Mouse (Mus musculus) liver, adult (tissue): Measurements from ENCODE around the gene Notch2.

ENCODE experiments used
- GATA4 ChIP-seq: IDR thresholded peaks from 2 replicates; pipeline ENCODE4 v1.6.1; 2014; ENCODE audit warnings: mild to moderate bottlenecking, low read length; ENCODE audit not compliant: insufficient replicate concordance

Notch2 gene

DNA sequence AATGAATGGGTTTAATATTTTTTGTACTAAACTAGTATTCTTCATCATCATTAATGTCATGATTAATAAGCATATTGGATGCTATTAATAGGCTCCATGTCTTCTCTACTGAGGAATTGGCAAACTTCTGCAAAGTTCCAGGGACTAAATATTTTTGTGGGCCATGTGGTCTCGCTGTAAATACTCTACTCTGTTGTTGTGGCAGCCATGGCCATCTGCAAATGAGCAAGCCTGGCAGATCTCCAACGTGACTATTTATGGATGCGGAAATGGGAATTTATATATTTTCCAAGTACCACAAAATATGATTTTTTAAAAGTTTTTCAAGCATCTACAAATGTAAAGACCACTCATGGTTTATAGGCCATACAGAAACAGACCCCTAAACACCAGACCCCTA lies 54.1 kb downstream of the Notch2 start:
- TF ChIP-seq GATA4: no peak

GRCm38 (mm10) chr3:98067852-98068491 lies 54.6 kb downstream of the Notch2 start:
- no peak for TF ChIP-seq GATA4

DNA sequence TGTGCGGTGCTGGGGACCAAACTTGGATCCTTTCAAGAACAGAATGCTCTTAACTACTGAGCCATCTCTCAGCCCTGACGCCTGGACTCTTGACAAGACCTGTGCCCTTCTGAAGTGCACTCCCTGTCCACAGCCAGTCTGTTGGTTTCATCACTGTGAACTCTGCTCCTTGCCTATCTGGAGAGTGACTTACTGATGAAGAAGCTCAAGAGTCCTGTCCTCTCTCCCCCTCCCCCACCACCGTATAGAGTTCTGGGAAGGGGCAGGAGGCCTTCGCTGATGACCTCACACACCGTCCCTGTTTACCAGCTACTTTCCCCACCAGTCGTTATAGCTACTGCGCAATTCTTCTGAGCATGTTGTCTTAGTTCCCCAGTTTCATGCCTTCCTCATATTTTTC lies 55.8 kb downstream of the Notch2 start:
- TF ChIP-seq GATA4: peak; percentile 66

- TF ChIP-seq GATA4: no peak
These were observed 56.5 kb downstream of the Notch2 start for GRCm38 (mm10) chr3:98069856-98070255.

DNA sequence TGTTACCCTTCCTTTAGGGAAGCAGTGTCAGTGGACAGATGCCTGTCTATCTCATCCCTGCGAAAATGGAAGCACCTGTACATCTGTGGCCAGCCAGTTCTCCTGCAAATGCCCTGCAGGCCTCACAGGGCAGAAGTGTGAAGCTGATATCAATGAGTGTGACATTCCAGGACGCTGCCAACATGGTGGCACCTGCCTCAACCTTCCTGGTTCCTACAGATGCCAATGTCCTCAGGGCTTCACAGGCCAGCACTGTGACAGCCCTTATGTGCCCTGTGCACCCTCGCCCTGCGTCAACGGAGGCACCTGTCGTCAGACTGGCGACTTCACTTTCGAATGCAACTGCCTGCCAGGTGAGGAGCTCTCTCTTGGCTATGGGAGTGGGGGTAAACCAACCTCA lies 59.2 kb downstream of the Notch2 start:
- TF ChIP-seq GATA4: no peak

GRCm38 (mm10) chr3:98073545-98073944 lies 60.2 kb downstream of the Notch2 start:
- TF ChIP-seq GATA4: no peak

DNA sequence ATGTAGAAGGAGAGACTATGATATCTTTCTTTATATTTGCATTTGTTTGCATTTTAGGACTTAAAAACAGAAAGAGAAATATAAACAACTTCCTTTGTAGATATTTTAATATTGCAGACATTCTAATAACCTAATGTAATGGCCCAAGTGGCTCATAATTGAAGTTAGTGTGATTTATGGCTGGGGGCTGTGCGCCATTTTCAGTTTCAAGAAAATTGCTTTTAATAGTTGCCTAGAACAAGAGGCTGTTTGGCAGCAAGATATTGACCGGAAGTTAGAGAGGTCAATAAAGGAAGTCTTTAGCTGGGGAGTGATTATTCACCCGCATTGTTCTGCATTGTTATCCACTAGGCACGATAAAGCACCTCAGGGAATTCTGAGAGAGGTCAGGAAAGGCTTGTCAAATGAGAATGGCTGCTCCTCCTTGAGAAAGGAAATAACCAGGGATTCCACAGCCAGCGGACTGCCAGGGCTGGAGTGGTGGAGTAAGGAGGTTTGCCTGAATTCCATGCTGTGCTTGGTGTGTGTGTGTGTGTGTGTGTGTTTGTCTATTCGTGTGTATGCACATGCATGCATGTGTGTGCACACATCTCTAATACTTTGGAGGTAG lies 61.4 kb downstream of the Notch2 start:
- peak; percentile 68; the same call in 1 of the 2 replicates for TF ChIP-seq GATA4

DNA sequence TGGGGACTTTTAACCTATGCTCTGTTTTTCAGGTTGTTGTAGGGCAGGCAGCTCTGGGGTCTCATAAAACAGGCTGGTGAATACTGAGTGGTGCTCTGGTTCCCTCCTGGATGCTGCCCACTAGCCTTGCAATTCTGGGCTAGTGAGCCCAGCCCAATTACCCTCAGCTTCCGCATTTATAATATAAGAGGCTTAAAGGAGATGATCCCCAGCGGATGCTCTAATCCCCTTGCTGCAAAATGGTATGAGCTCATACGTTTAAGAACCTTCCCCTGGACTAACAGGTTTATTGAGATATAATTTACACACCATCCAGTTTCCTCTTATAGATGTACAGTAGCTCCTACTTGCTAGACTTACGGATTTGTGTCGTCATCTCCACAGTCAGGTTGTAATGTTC lies 64.5 kb downstream of the Notch2 start:
- TF ChIP-seq GATA4: no peak

GRCm38 (mm10) chr3:98078816-98079215 lies 65.5 kb downstream of the Notch2 start:
- TF ChIP-seq GATA4: no peak

DNA sequence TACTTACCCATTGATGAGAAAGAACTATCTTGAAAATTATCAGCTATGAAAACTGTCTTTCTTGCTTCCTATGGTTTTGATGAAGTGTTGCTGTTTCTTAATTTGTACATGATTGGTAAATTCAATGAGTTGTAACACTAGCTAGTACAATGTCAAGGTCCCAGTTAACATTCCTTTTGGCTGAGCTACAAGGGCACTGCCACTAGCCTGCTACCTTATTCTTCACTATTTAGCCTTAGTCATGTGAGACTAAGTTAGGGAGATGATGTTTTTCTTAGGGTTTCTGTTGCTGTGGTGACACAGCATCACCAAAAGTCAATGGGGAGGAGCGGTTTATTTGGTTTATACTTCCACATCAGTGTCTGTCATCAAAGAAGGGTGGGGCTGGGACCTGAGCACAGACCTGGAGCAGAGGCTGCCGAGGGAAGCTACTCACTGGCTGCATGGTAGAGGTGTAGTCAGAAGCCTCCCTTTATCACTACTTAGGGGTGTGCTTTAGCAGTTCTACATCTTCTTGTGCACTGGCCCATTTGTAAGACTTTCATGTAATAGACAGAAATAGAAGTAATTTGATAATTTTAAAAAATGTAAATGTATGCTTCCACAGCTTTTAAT lies 66.4 kb downstream of the Notch2 start:
- no peak for TF ChIP-seq GATA4

- no peak for TF ChIP-seq GATA4
These were observed 67.3 kb downstream of the Notch2 start for GRCm38 (mm10) chr3:98080630-98081029.

- no peak for TF ChIP-seq GATA4
These were observed 68.9 kb downstream of the Notch2 start for GRCm38 (mm10) chr3:98082188-98082587.

DNA sequence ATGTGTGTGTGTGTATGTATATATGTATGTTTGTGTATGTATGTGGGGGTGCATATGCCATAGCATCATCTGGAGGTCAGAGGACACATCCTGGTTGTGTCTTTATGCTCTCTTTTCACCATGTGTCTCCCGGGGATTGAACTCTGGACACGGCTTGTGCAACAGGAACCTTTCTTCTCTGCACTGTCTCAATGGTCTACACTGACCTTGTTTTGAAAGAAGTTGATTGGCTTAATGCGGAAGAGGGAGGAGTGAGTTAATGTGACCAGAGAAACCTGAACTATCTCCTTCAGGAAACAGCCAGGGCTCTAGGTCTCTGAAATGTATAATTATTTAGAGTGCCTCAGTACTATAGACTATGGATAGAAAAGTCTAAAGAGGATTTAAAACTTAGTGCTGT lies 69.6 kb downstream of the Notch2 start:
- no peak for TF ChIP-seq GATA4

GRCm38 (mm10) chr3:98084061-98084655 lies 70.8 kb downstream of the Notch2 start:
- TF ChIP-seq GATA4: no peak

- TF ChIP-seq GATA4: no peak
These were observed 71.5 kb downstream of the Notch2 start for GRCm38 (mm10) chr3:98084870-98085269.

GRCm38 (mm10) chr3:98085812-98086268 lies 72.5 kb downstream of the Notch2 start:
- TF ChIP-seq GATA4: no peak
